Mouse (Mus musculus) c-Kit-positive CD71-negative TER-119-negative erythroid progenitor cells, embryonic 14.5 days (primary cell): ENCODE measurements around the gene Zfp954.
"Not testable (repeated sequence)": the region's sequence is repeated elsewhere in the genome, so short reads cannot be mapped to it uniquely, and the experiment has no call there.

ENCODE experiments used
- DNase-seq: peaks from one replicate; pipeline ENCODE4 v3.0.0-alpha.2; 2013; ENCODE audit warnings: low read depth

The Zfp954 gene

GRCm38 (mm10) chr7:7120921-7121601 lies at the start of gene Zfp954:
TSS of gene Zfp954 (minus strand) at chr7:7121488.
- peak; percentile 82 for DNase-seq

GRCm38 (mm10) chr7:7145991-7146608 lies 24.8 kb upstream of the Zfp954 start:
- DNase-seq = no peak

GRCm38 (mm10) chr7:7144215-7144614 lies 22.9 kb upstream of the Zfp954 start:
- no peak for DNase-seq

GRCm38 (mm10) chr7:7136379-7136866 lies 15.1 kb upstream of the Zfp954 start, which contains the start of gene Zfp773:
TSS of gene Zfp773 (minus strand) at chr7:7136755.
- DNase-seq = peak; percentile 40

GRCm38 (mm10) chr7:7132751-7133150 lies 11.5 kb upstream of the Zfp954 start:
- no peak for DNase-seq

- not testable (repeated sequence) for DNase-seq
These were observed 9.3 kb upstream of the Zfp954 start for GRCm38 (mm10) chr7:7130491-7131124.

- DNase-seq = no peak
These were observed 303 bp upstream of the Zfp954 start for GRCm38 (mm10) chr7:7121602-7121980.

- DNase-seq = no peak
These were observed 2.8 kb downstream of the Zfp954 start for GRCm38 (mm10) chr7:7118441-7118840.

GRCm38 (mm10) chr7:7108501-7108900 lies 12.8 kb downstream of the Zfp954 start:
- DNase-seq = no peak
